Mouse (Mus musculus): ENCODE measurements around the gene Gpt2.

Gene Gpt2

GRCm38 (mm10) chr8:85531471-85531870, 39.1 kb downstream of the Gpt2 start:
- no peak for DNase-seq

GRCm38 (mm10) chr8:85532843-85533242, 40.5 kb downstream of the Gpt2 start:
- no peak for DNase-seq

- no peak for DNase-seq
Observed at GRCm38 (mm10) chr8:85533434-85533833, 41.1 kb downstream of the Gpt2 start.

GRCm38 (mm10) chr8:85534163-85534562, 41.8 kb downstream of the Gpt2 start:
- no peak for DNase-seq

- no peak for DNase-seq
Observed at GRCm38 (mm10) chr8:85536332-85536731, 44.0 kb downstream of the Gpt2 start.

GRCm38 (mm10) chr8:85551934-85552333, 59.6 kb downstream of the Gpt2 start:
- DNase-seq, result no peak

GRCm38 (mm10) chr8:85554391-85555180, 62.2 kb downstream of the Gpt2 start:
- DNase-seq, result peak; percentile 35

- peak; percentile 87 for DNase-seq
Observed at GRCm38 (mm10) chr8:85555181-85556145, 63.1 kb downstream of the Gpt2 start, which contains the start of gene Dnaja2. TSS of gene Dnaja2 (minus strand) at chr8:85555344.

- DNase-seq, result no peak
Observed at GRCm38 (mm10) chr8:85556986-85557600, 64.7 kb downstream of the Gpt2 start.

GRCm38 (mm10) chr8:85557601-85557986, 65.2 kb downstream of the Gpt2 start:
- DNase-seq, result no peak

GRCm38 (mm10) chr8:85559201-85559600, 66.8 kb downstream of the Gpt2 start:
- DNase-seq, result no peak

- no peak for DNase-seq
Observed at GRCm38 (mm10) chr8:85559966-85560365, 67.6 kb downstream of the Gpt2 start.

- DNase-seq, result no peak
Observed at GRCm38 (mm10) chr8:85563336-85563735, 71.0 kb downstream of the Gpt2 start.

GRCm38 (mm10) chr8:85565186-85565585, 72.8 kb downstream of the Gpt2 start:
- no peak for DNase-seq

- no peak for DNase-seq
Observed at GRCm38 (mm10) chr8:85567801-85568200, 75.4 kb downstream of the Gpt2 start.

- DNase-seq, result no peak
Observed at GRCm38 (mm10) chr8:85570466-85570865, 78.1 kb downstream of the Gpt2 start.

- no peak for DNase-seq
Observed at GRCm38 (mm10) chr8:85573972-85574496, 81.7 kb downstream of the Gpt2 start.
